Mouse (Mus musculus): ENCODE measurements around the gene Frem2. TPM values are rescaled to one million over a fixed set of nuclear protein-coding genes. Genes with fewer than 3 reads are reported as not detected.

Gene Frem2
- total RNA-seq, 2 experiments from 2014 or later: 3.1 to 4.0 TPM

GRCm38 (mm10) chr3:53557388-53558214, 99.6 kb downstream of the Frem2 start:
- DNase-seq (ENCODE audit: low spot score in 2 of 2): no peak

- DNase-seq (ENCODE audit: low spot score in 2 of 2): no peak
Observed at GRCm38 (mm10) chr3:53555031-53555952, 101.9 kb downstream of the Frem2 start.

GRCm38 (mm10) chr3:53552691-53553090, 104.5 kb downstream of the Frem2 start:
- no peak for DNase-seq (ENCODE audit: low spot score in 2 of 2)

GRCm38 (mm10) chr3:53532091-53532490, 125.1 kb downstream of the Frem2 start:
- DNase-seq (ENCODE audit: low spot score in 2 of 2): no peak

- no peak for DNase-seq (ENCODE audit: low spot score in 2 of 2)
Observed at GRCm38 (mm10) chr3:53530305-53530704, 126.8 kb downstream of the Frem2 start.

GRCm38 (mm10) chr3:53525737-53526136, 131.4 kb downstream of the Frem2 start:
- DNase-seq (ENCODE audit: low spot score in 2 of 2): peak; percentile 85 to 89

- DNase-seq (ENCODE audit: low spot score in 2 of 2): peak; percentile 6 to 38
Observed at GRCm38 (mm10) chr3:53522794-53523193, 134.4 kb downstream of the Frem2 start.

- no peak for DNase-seq (ENCODE audit: low spot score in 2 of 2)
Observed at GRCm38 (mm10) chr3:53514221-53515065, 142.7 kb downstream of the Frem2 start.

- no peak for DNase-seq (ENCODE audit: low spot score in 2 of 2)
Observed at GRCm38 (mm10) chr3:53513096-53513495, 144.1 kb downstream of the Frem2 start.

- no peak for DNase-seq (ENCODE audit: low spot score in 2 of 2)
Observed at GRCm38 (mm10) chr3:53502428-53502827, 154.7 kb downstream of the Frem2 start.

GRCm38 (mm10) chr3:53498351-53498905, 158.7 kb downstream of the Frem2 start:
- DNase-seq (ENCODE audit: low spot score in 2 of 2): no peak

GRCm38 (mm10) chr3:53488353-53488752, 168.8 kb downstream of the Frem2 start, which contains the start of gene Stoml3:
Stoml3 (plus strand) TSS chr3:53488653.
- no peak for DNase-seq (ENCODE audit: low spot score in 2 of 2)

- no peak for DNase-seq (ENCODE audit: low spot score in 2 of 2)
Observed at GRCm38 (mm10) chr3:53486996-53487576, 170.1 kb downstream of the Frem2 start.

- DNase-seq (ENCODE audit: low spot score in 2 of 2): no peak
Observed at GRCm38 (mm10) chr3:53486561-53486960, 170.6 kb downstream of the Frem2 start.

- DNase-seq (ENCODE audit: low spot score in 2 of 2): no peak
Observed at GRCm38 (mm10) chr3:53483414-53484059, 173.6 kb downstream of the Frem2 start.

- no peak for DNase-seq (ENCODE audit: low spot score in 2 of 2)
Observed at GRCm38 (mm10) chr3:53478419-53479046, 178.6 kb downstream of the Frem2 start.

GRCm38 (mm10) chr3:53477468-53477867, 179.7 kb downstream of the Frem2 start:
- DNase-seq (ENCODE audit: low spot score in 2 of 2): no peak

GRCm38 (mm10) chr3:53475889-53476288, 181.3 kb downstream of the Frem2 start:
- DNase-seq (ENCODE audit: low spot score in 2 of 2): peak in 1 of 2 experiments; percentile 22

GRCm38 (mm10) chr3:53474179-53474578, 183.0 kb downstream of the Frem2 start:
- no peak for DNase-seq (ENCODE audit: low spot score in 2 of 2)
